Mouse (Mus musculus) neural tube, embryonic 14.5 days (tissue): Measurements from ENCODE around the gene Chid1. TPM values are rescaled to one million over a fixed set of nuclear protein-coding genes. Genes with fewer than 3 reads are reported as not detected.
A peak's percentile ranks its signal among the peaks of the same experiment; 100 is the strongest.

Source experiments
- ATAC-seq: fragments of 200-750 bp; cut with Nextera tagmentation; 2 replicates; pipeline ENCODE4 v1.8.0; 2017; ENCODE audit warnings: low read depth, mild to moderate bottlenecking, moderate TSS enrichment, moderate library complexity
- H3K27ac ChIP-seq: fragments of 300-500 bp; sonication (generic); 2 replicates; pipeline ENCODE4 v1.5.1; 2014; ENCODE audit warnings: low read depth, mild to moderate bottlenecking, control low read depth, low read length, moderate library complexity, mixed read lengths
- H3K27me3 ChIP-seq: fragments of 300-500 bp; sonication (generic); 2 replicates; pipeline ENCODE4 v1.6.1; 2014; ENCODE audit warnings: low read length; ENCODE audit not compliant: control insufficient read depth, insufficient read depth
- H3K36me3 ChIP-seq: fragments of 300-500 bp; sonication (generic); 2 replicates; pipeline ENCODE4 v1.6.1; 2014; ENCODE audit warnings: low read length, mixed read lengths; ENCODE audit not compliant: control insufficient read depth, insufficient read depth
- H3K4me1 ChIP-seq: fragments of 300-500 bp; sonication (generic); 2 replicates; pipeline ENCODE4 v1.6.1; 2014; ENCODE audit warnings: low read length; ENCODE audit not compliant: control insufficient read depth, insufficient read depth
- H3K4me2 ChIP-seq: fragments of 300-500 bp; sonication (generic); 2 replicates; pipeline ENCODE4 v1.6.1; 2014; ENCODE audit warnings: mild to moderate bottlenecking, low read depth, low read length, control low read depth
- H3K4me3 ChIP-seq: fragments of 300-500 bp; sonication (generic); 2 replicates; pipeline ENCODE4 v1.5.1; 2014; ENCODE audit warnings: low read depth, low read length, control low read depth, mixed read lengths
- H3K9ac ChIP-seq: fragments of 300-500 bp; sonication (generic); replicated peaks from 2 replicates; pipeline ENCODE4 v1.6.1; 2014; ENCODE audit warnings: low read depth, mild to moderate bottlenecking, control low read depth, low read length, mixed read lengths
- H3K9me3 ChIP-seq: fragments of 300-500 bp; sonication (generic); 2 replicates; pipeline ENCODE4 v1.6.1; 2016; ENCODE audit warnings: low read length; ENCODE audit not compliant: control insufficient read depth
- WGBS: fragments of 180-500 bp; shearing (Covaris S2); extraction: QIAGEN DNeasy Blood & Tissue Kit; methylation state at CpG from one replicate; pipeline ENCODE4 v1.1.7; 2014; 5-methylcytosine and 5-hydroxymethylcytosine counted together
- polyA plus RNA-seq: library from polyadenylated mRNA; unstranded; fragments of >200 nt; fragmentation: Nextera tagmentation; extraction: Ambion mirVana; gene quantifications from 2 replicates; pipeline ENCODE4 v1.2.1, GENCODE M21; 2014

Chid1 gene
- polyA plus RNA-seq, 1 experiment from 2014 or later = 52.4 TPM

DNA sequence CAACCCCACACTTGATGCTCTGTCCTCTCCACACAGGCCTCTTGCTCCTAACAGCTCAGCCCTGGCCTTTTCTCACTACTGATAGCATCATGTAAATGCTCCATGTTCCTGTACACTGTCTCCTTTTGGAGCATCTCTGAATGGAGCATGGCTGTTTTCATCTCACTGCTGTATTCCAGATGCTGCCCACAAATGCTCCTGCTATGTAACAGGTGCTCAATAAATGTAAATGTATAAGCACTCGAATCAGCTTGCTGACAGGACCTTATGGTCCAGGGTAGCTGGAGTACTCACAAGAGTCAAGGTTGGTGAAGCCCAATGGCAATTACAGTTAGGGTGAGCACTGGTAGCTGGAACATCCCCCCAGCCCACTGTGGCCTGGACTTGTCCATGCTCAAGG lies 68.4 kb downstream of the Chid1 start:
- Histone ChIP-seq H3K4me1 (peaks cover 36% of the 10 kb centered on the region), H3K4me2 (no peak overlapping the region), H3K36me3 (peaks cover 17% of the 10 kb centered on the region), H3K9ac (no peak overlapping the region), H3K4me3 (no peak overlapping the region), H3K27me3 (no peaks in the 10 kb centered on the region), H3K27ac (no peak overlapping the region), H3K9me3 (no peaks in the 10 kb centered on the region)
- ATAC-seq = no peak
- 88% methylated on average over 1 of the region's 1 CpGs for WGBS

DNA sequence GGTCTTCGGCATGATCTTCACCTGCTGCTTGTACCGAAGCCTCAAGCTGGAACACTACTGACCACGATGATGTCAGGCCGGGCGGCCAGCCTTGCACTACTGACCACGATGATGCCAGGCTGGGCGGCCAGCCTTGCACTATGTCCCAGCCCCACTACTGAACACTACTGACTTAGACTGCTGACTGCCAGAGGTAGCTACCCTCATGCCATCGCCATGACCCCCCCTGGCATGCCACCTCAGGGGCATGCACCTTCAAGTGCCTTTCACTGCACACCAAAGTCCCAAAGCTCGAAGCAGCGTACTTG lies 69.1 kb downstream of the Chid1 start:
- no peak overlapping the region for H3K4me3 ChIP-seq
- H3K9ac ChIP-seq = no peak overlapping the region
- no peak for ATAC-seq
- H3K36me3 ChIP-seq = peaks cover 17% of the 10 kb centered on the region
- no peak overlapping the region for H3K4me2 ChIP-seq
- H3K4me1 ChIP-seq = peaks cover 29% of the 10 kb centered on the region
- no peak overlapping the region for H3K27ac ChIP-seq
- 98% methylated on average over 10 of the region's 10 CpGs for WGBS
- peaks cover 2% of the 10 kb centered on the region; the same call in 1 of the 2 replicates for H3K27me3 ChIP-seq
- no peaks in the 10 kb centered on the region for H3K9me3 ChIP-seq

DNA sequence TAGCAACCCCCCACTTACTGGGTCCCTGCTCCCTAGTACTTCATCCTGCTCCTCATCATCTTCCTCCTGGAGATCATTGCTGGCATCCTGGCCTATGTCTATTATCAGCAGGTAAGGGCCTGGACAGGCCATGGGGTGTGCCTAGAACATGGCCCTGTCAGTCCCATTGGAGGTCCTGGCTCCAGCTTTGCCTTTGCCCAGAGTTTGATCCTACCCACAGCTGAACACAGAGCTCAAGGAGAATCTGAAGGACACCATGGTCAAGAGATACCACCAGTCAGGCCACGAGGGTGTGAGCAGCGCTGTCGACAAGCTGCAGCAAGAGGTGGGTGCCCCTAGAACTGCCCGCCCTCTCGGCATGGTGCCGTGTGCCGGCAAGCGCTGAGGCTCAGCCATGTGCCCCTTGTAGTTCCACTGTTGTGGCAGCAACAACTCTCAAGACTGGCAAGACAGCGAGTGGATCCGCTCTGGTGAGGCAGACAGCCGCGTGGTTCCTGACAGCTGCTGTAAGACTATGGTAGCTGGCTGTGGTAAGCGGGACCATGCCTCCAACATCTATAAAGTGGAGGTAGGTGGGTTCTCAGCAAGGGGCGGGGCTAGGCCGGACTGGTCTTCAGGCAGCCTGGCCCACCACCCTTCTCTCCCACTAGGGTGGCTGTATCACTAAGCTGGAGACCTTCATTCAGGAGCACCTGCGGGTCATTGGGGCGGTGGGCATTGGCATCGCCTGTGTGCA lies 69.6 kb downstream of the Chid1 start:
- no peak for ATAC-seq
- Histone ChIP-seq H3K4me2 (peak overlapping the region; percentile 60; the same call in 1 of the 2 replicates), H3K27ac (no peak overlapping the region), H3K9me3 (no peaks in the 10 kb centered on the region), H3K27me3 (peaks cover 6% of the 10 kb centered on the region; the same call in 1 of the 2 replicates), H3K9ac (no peak overlapping the region), H3K4me3 (no peak overlapping the region), H3K4me1 (peaks cover 29% of the 10 kb centered on the region), H3K36me3 (peaks cover 17% of the 10 kb centered on the region)
- 94% methylated on average over 18 of the region's 18 CpGs for WGBS

DNA sequence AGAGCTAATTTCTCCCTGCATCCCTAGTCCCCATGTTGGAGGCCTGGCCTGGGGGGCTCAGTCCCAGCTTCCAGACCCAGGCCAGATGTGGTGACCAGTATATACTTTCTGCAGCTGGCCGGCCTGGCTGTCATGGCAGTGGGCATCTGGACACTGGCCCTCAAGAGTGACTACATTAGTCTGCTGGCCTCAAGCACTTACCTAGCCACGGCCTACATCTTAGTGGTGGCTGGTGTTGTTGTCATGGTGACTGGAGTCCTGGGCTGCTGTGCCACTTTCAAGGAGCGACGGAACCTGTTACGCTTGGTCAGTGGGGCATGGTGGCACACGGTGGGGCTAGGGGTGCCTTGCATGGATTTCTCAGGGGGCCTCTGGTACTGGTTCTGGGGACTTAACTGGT lies 70.3 kb downstream of the Chid1 start:
- Histone ChIP-seq H3K9me3 (no peaks in the 10 kb centered on the region), H3K4me3 (peak overlapping the region; percentile 59; the same call in 1 of the 2 replicates), H3K27me3 (peaks cover 13% of the 10 kb centered on the region), H3K9ac (peak overlapping the region; percentile 37), H3K27ac (peak overlapping the region; percentile 69; the same call in 1 of the 2 replicates), H3K4me2 (peak overlapping the region; percentile 60), H3K4me1 (peaks cover 30% of the 10 kb centered on the region), H3K36me3 (peaks cover 17% of the 10 kb centered on the region)
- ATAC-seq = no peak
- WGBS = 68% methylated on average over 6 of the region's 6 CpGs

DNA sequence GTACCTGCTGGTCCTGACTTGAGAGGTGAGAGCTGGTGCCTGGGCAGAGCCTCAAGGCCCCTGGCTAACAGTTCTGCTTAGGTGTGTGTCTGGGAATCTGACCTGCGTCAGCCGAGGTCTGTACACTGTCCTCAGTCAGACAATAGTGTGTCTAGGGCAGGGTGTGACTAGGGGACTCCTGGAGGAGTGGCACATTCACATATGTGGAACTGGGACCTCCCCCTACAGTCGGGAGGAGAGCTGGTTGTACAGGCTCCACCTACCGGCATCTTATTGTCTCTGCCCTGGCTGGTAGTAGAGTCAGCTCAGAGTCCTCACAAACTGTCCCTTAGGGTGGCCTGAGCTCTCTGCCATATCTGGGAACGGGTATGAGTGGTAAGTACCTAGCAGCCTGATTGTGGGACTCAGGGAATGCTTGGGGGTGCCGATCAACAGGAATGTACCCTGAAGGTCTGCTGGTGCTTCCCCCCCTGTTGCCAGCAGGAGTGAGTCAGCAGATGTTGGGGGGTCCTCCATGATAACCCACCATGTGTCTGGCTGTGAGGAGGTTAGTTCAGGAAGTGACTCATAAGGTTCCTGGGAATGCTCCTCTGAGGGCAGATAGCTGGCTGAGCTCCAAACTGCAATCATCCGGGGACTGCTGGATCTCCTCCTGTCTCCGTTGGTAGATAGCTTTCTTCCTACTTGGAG lies 71.0 kb downstream of the Chid1 start:
- peak overlapping the region; percentile 60 for H3K4me2 ChIP-seq
- peak overlapping the region; percentile 84 for H3K9ac ChIP-seq
- peaks cover 17% of the 10 kb centered on the region for H3K36me3 ChIP-seq
- WGBS = 11% methylated on average over 8 of the region's 8 CpGs
- peak overlapping the region; percentile 59 for H3K4me3 ChIP-seq
- peaks cover 20% of the 10 kb centered on the region for H3K27me3 ChIP-seq
- peak; percentile 81 for ATAC-seq
- no peaks in the 10 kb centered on the region for H3K9me3 ChIP-seq
- peaks cover 23% of the 10 kb centered on the region for H3K4me1 ChIP-seq
- peak overlapping the region; percentile 81 for H3K27ac ChIP-seq

DNA sequence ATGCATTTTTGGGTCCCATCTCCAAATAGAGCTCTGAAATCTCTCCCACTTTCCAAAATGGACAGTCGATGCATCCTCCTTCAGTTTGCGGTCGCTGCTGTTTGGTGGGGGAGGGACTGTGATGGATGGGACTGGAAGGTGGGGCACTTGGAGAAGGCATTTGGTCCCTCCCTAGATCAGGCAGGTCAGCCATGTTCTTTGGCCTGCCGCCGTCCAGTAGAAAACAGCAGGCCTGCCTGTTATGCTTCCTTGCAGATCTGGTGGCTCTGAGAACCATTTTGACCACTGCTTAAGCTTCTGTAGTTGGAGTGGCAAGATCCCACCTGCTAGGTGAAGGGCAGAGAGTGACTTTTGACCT lies 71.5 kb downstream of the Chid1 start:
- Histone ChIP-seq H3K27me3 (peaks cover 25% of the 10 kb centered on the region), H3K4me1 (peaks cover 20% of the 10 kb centered on the region), H3K36me3 (peaks cover 17% of the 10 kb centered on the region), H3K27ac (peak overlapping the region; percentile 81), H3K4me3 (peak overlapping the region; percentile 59), H3K9me3 (no peaks in the 10 kb centered on the region), H3K4me2 (peak overlapping the region; percentile 60), H3K9ac (peak overlapping the region; percentile 84)
- ATAC-seq = no peak
- WGBS = 15% methylated on average over 5 of the region's 5 CpGs

DNA sequence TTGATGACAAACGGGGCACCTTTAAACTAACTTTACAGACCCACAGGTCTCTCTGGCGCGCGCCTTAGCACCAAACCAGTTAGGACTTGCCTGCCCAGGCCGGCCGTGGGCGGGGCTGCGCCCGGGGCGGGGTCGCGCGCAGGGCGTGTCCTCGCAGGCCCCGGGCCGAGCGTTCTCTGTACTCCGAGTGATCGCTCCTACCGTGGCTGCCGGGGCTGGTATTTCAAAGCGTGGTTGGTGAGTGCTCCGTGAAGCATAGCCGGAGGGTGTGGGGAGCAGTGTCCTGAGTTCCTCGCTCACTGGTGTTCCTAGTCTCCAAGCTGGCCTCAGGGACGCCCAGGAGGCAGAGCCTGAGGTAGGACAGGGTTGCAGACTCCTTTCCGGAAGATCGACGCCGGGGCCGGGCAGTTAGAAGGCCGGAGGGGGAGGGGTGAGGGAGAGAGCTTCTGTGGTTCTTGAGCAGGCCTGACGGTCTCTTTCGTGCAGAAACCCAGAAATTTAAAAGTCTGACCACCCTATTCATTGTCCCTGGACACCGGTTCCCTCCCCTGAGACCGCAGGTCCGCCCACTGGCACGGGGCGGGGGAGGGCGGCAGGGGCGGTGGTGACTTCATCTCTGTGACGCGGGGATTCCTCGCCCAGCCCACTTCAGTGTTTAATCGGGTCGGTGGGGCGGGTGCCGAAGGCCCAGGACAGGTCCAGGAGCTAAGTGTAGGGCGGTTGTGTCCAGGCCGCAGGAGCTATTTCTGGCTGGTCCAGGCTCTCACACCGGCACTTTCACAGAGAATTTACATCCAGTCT lies 72.2 kb downstream of the Chid1 start, which contains the start of gene Cd151:
Gene Cd151, plus strand, starts transcription at position 163 of the 801 bp plus-strand sequence.
- no peaks in the 10 kb centered on the region for H3K9me3 ChIP-seq
- peaks cover 28% of the 10 kb centered on the region for H3K27me3 ChIP-seq
- ATAC-seq = peak; percentile 50
- H3K4me2 ChIP-seq = peak within 1 kb of the TSS; percentile 60
- H3K4me3 ChIP-seq = peak within 1 kb of the TSS; percentile 59
- 1% methylated on average over 52 of the region's 52 CpGs for WGBS
- H3K9ac ChIP-seq = peak within 1 kb of the TSS; percentile 84
- peaks cover 20% of the 10 kb centered on the region for H3K4me1 ChIP-seq
- H3K36me3 ChIP-seq = peaks cover 17% of the 10 kb centered on the region
- peak within 1 kb of the TSS; percentile 81 for H3K27ac ChIP-seq

DNA sequence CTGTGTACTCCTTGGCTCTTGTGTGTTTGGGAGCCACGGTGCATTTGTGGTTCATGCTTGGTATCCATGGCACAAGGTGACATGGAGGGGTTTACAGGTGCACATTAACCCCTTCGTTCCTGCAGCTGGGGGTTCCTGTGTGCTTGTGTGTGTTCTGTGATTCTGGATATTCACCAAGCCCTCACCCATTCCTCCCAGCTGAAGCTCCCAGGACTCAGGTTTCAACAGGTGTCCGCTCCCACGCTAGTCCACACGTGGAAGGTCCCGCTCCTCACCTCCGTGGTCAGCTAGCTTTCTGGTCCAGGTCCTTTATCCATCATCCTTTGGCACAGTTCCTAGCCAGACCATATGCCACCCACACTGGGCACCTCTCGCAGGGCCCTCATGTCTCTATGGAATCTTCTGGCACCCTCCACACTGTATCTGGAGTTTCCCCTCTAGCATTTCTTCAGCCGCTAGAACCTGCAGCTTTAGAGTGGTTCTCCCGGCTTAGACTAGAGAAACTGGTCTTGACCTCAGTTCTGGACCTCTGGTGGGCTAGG lies 73.0 kb downstream of the Chid1 start:
- no peak for ATAC-seq
- H3K36me3 ChIP-seq = peaks cover 17% of the 10 kb centered on the region
- H3K9ac ChIP-seq = no peak overlapping the region
- peaks cover 34% of the 10 kb centered on the region for H3K27me3 ChIP-seq
- peak overlapping the region; percentile 60 for H3K4me2 ChIP-seq
- H3K9me3 ChIP-seq = no peaks in the 10 kb centered on the region
- peaks cover 22% of the 10 kb centered on the region for H3K4me1 ChIP-seq
- no peak overlapping the region for H3K27ac ChIP-seq
- 68% methylated on average over 10 of the region's 10 CpGs for WGBS
- peak overlapping the region; percentile 59 for H3K4me3 ChIP-seq
